Mouse (Mus musculus) lung, postnatal 36 days (tissue): ENCODE data around the gene Tbc1d25.

Source experiments
- DNase-seq: peaks from one replicate; pipeline ENCODE4 v3.0.0; 2022; ENCODE audit warnings: mixed read lengths

The Tbc1d25 gene

GRCm38 (mm10) chrX:8175504-8176385 is at the start of gene Tbc1d25:
TSS of gene Tbc1d25 (minus strand) at chrX:8176181.
- peak; percentile 94 for DNase-seq

GRCm38 (mm10) chrX:8223473-8223872 is 47.5 kb upstream of the Tbc1d25 start:
- DNase-seq = no peak

GRCm38 (mm10) chrX:8222678-8223421 is 46.9 kb upstream of the Tbc1d25 start:
- peak; percentile 19 for DNase-seq

- DNase-seq = no peak
Observed at GRCm38 (mm10) chrX:8222296-8222677, 46.3 kb upstream of the Tbc1d25 start.

GRCm38 (mm10) chrX:8219651-8220050 is 43.7 kb upstream of the Tbc1d25 start:
- no peak for DNase-seq

- no peak for DNase-seq
Observed at GRCm38 (mm10) chrX:8218114-8218513, 42.1 kb upstream of the Tbc1d25 start.

- no peak for DNase-seq
Observed at GRCm38 (mm10) chrX:8217383-8217782, 41.4 kb upstream of the Tbc1d25 start.

GRCm38 (mm10) chrX:8211490-8212207 is 35.7 kb upstream of the Tbc1d25 start:
- DNase-seq = no peak

- no peak for DNase-seq
Observed at GRCm38 (mm10) chrX:8209720-8210119, 33.7 kb upstream of the Tbc1d25 start.

GRCm38 (mm10) chrX:8207224-8207623 is 31.2 kb upstream of the Tbc1d25 start:
- DNase-seq = peak; percentile 19

- DNase-seq = no peak
Observed at GRCm38 (mm10) chrX:8206694-8207197, 30.8 kb upstream of the Tbc1d25 start.

- peak; percentile 90 for DNase-seq
Observed at GRCm38 (mm10) chrX:8206015-8206693, 30.2 kb upstream of the Tbc1d25 start, which contains the start of gene Porcn. TSS of gene Porcn (minus strand) at chrX:8206525.

GRCm38 (mm10) chrX:8205551-8205950 is 29.6 kb upstream of the Tbc1d25 start:
- DNase-seq = no peak

- DNase-seq = no peak
Observed at GRCm38 (mm10) chrX:8205088-8205487, 29.1 kb upstream of the Tbc1d25 start.

GRCm38 (mm10) chrX:8204076-8204475 is 28.1 kb upstream of the Tbc1d25 start:
- DNase-seq = no peak

- DNase-seq = no peak
Observed at GRCm38 (mm10) chrX:8203105-8203504, 27.1 kb upstream of the Tbc1d25 start.

GRCm38 (mm10) chrX:8193419-8193723 is 17.4 kb upstream of the Tbc1d25 start, which contains the start of gene Ebp:
TSS of gene Ebp (minus strand) at chrX:8193512.
- DNase-seq = peak; percentile 26

GRCm38 (mm10) chrX:8192640-8193418 is 16.8 kb upstream of the Tbc1d25 start:
- DNase-seq = peak; percentile 88

GRCm38 (mm10) chrX:8192126-8192639 is 16.2 kb upstream of the Tbc1d25 start:
- no peak for DNase-seq

- DNase-seq = no peak
Observed at GRCm38 (mm10) chrX:8182871-8183540, 7.0 kb upstream of the Tbc1d25 start.

GRCm38 (mm10) chrX:8179646-8180045 is 3.7 kb upstream of the Tbc1d25 start:
- no peak for DNase-seq
